Mouse (Mus musculus): ENCODE data around the gene Rps6ka2.
"Not testable (repeated sequence)": the region's sequence is repeated elsewhere in the genome, so short reads cannot be mapped to it uniquely, and the experiment has no call there.

DNA sequence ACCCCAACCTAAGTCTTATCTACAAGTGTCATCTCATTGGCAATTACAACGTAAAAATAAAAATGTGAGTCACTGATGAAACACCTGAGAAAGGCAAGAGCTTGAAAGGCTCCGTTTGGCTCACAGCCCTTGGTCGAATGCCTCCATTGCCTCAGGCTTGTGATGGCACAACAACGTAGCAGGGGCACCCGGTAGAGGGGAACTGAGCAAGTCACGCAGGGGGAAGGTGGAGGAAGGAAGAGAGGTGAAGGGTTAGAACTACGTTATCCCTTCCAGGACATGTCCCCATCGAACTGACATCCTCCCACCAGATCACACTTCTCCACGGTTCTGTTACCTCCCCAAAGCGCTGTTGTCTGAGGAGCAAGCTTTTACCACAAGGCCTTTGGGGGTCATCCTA lies 43.4 kb upstream of the Rps6ka2 start:
- not testable (repeated sequence) for TF ChIP-seq GATA1 (IDR thresholded peaks at IDR 0.05; ENCODE audit: borderline replicate concordance, low read length); FLI1 (IDR thresholded peaks at IDR 0.05; ENCODE audit: low read length)
